ENCODE assay signal across 9 mouse cellular contexts in the genomic region with DNA sequence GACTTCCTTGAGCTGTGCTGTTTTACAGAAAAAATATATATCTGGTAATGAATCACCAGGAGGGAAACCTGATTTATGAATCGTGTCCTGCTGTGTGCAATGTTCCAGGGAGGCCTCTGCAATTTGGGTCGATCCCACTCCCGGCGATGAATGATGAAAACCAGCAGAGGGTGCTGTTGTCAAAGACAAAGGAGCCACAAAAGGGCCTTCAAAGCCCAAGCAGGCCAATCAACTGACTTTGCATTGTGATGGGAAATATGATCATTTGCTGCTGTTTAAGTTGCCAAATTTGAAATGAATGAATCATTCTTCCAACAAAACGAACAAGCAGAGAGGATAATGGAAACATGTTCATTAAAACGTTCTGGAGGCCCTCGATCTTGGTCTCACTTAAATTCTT. TPM values are rescaled to one million over a fixed set of nuclear protein-coding genes. Genes with fewer than 3 reads are reported as not detected.
A peak's percentile ranks its signal among the peaks of the same experiment; 100 is the strongest.
DNase-seq lines count a peak whose midpoint lies in the region; ATAC-seq and TF ChIP-seq lines count a peak whose summit lies in the region.
"Had no signal": no experiment of that assay in that cellular context is flagged by ENCODE, and none has a peak within 500 bp of the region (broad histone marks: within the 10 kb centered on the region; RNA-seq: fewer than 3 reads in every experiment).

No protein-coding gene starts in this region.

- 0 out of 2 replicates have a peak, but pooled peaks have one; percentile 46 for ATAC-seq in forebrain, embryonic 15.5 days (replicated peaks)

- WGBS in forebrain, embryonic 15.5 days = 22% methylated on average over 7 of the region's 7 CpGs

- DNase-seq in heart, adult 9 months (ENCODE audit: low spot score in 2 of 2) = peak; percentile 2 to 24
- no peak for DNase-seq in heart, adult 11 months
- peak; percentile 7 for DNase-seq in c-Kit-positive CD71-positive TER-119-negative erythroid progenitor cells, embryonic 14.5 days (ENCODE audit: low read depth)
- peak; percentile 59 for DNase-seq in layer of hippocampus, adult 11-12 months (ENCODE audit: low spot score)
- peak; percentile 28 for DNase-seq in lung, postnatal 25 days (ENCODE audit: low spot score)
- DNase-seq in skeletal muscle tissue, adult 2 months (ENCODE audit: low read depth, low spot score) = peak; percentile 1

- H3K4me2 ChIP-seq in forebrain, embryonic 15.5 days (replicated peaks) = no peak overlapping the region

- H3K9ac ChIP-seq in forebrain, embryonic 15.5 days (replicated peaks) = no peak overlapping the region

- no peaks in the 10 kb centered on the region for H3K27me3 ChIP-seq in E14TG2a.4 (ENCODE audit: insufficient read depth, low read length)
- no peaks in the 10 kb centered on the region for H3K27me3 ChIP-seq in forebrain, embryonic 15.5 days

- no peaks in the 10 kb centered on the region for H3K36me3 ChIP-seq in E14TG2a.4 (ENCODE audit: insufficient read depth, low read length)
- H3K36me3 ChIP-seq in forebrain, embryonic 15.5 days = no peaks in the 10 kb centered on the region

- no peak overlapping the region for H3K4me3 ChIP-seq in E14TG2a.4 (replicated peaks; ENCODE audit: low read length)
- H3K4me3 ChIP-seq in forebrain, embryonic 15.5 days = no peak overlapping the region

- peak; percentile 36 for TF ChIP-seq CTCF in E14TG2a.4 (conservative IDR thresholded peaks at IDR 0.05; ENCODE audit: low read length)

- no peaks in the 10 kb centered on the region for H3K4me1 ChIP-seq in E14TG2a.4 (replicated peaks; ENCODE audit: low read depth, low read length)
- H3K4me1 ChIP-seq in forebrain, embryonic 15.5 days = no peaks in the 10 kb centered on the region

- no peak overlapping the region for H3K27ac ChIP-seq in forebrain, embryonic 15.5 days (replicated peaks)

- H3K9me3 ChIP-seq in E14TG2a.4 (ENCODE audit: low read length) = no peaks in the 10 kb centered on the region
- H3K9me3 ChIP-seq in forebrain, embryonic 15.5 days = no peaks in the 10 kb centered on the region

RNA-seq across cellular contexts. Expression of a gene that starts 55.0 kb away (rescaled TPM):
- polyA plus RNA-seq in forebrain, embryonic 15.5 days (2015; fragmentation: Nextera tagmentation; extraction: Ambion mirVana) = 4.0 and 4.1 TPM in 2 replicates
- polyA plus RNA-seq: testis, adult 2 months had no signal
